Mouse (Mus musculus) neural tube, embryonic 14.5 days (tissue): ENCODE measurements around the gene Trmt13. TPM values are rescaled to one million over a fixed set of nuclear protein-coding genes. Genes with fewer than 3 reads are reported as not detected.

Experiments
- ATAC-seq: fragments of 200-750 bp; cut with Nextera tagmentation; 2 replicates; pipeline ENCODE4 v1.8.0; 2017; ENCODE audit warnings: low read depth, mild to moderate bottlenecking, moderate TSS enrichment, moderate library complexity
- H3K27ac ChIP-seq: fragments of 300-500 bp; sonication (generic); 2 replicates; pipeline ENCODE4 v1.5.1; 2014; ENCODE audit warnings: low read depth, mild to moderate bottlenecking, control low read depth, low read length, moderate library complexity, mixed read lengths
- H3K27me3 ChIP-seq: fragments of 300-500 bp; sonication (generic); 2 replicates; pipeline ENCODE4 v1.6.1; 2014; ENCODE audit warnings: low read length; ENCODE audit not compliant: control insufficient read depth, insufficient read depth
- H3K36me3 ChIP-seq: fragments of 300-500 bp; sonication (generic); 2 replicates; pipeline ENCODE4 v1.6.1; 2014; ENCODE audit warnings: low read length, mixed read lengths; ENCODE audit not compliant: control insufficient read depth, insufficient read depth
- H3K4me1 ChIP-seq: fragments of 300-500 bp; sonication (generic); 2 replicates; pipeline ENCODE4 v1.6.1; 2014; ENCODE audit warnings: low read length; ENCODE audit not compliant: control insufficient read depth, insufficient read depth
- H3K4me2 ChIP-seq: fragments of 300-500 bp; sonication (generic); 2 replicates; pipeline ENCODE4 v1.6.1; 2014; ENCODE audit warnings: mild to moderate bottlenecking, low read depth, low read length, control low read depth
- H3K4me3 ChIP-seq: fragments of 300-500 bp; sonication (generic); 2 replicates; pipeline ENCODE4 v1.5.1; 2014; ENCODE audit warnings: low read depth, low read length, control low read depth, mixed read lengths
- H3K9ac ChIP-seq: fragments of 300-500 bp; sonication (generic); replicated peaks from 2 replicates; pipeline ENCODE4 v1.6.1; 2014; ENCODE audit warnings: low read depth, mild to moderate bottlenecking, control low read depth, low read length, mixed read lengths
- H3K9me3 ChIP-seq: fragments of 300-500 bp; sonication (generic); 2 replicates; pipeline ENCODE4 v1.6.1; 2016; ENCODE audit warnings: low read length; ENCODE audit not compliant: control insufficient read depth
- WGBS: fragments of 180-500 bp; shearing (Covaris S2); extraction: QIAGEN DNeasy Blood & Tissue Kit; methylation state at CpG from one replicate; pipeline ENCODE4 v1.1.7; 2014; 5-methylcytosine and 5-hydroxymethylcytosine counted together
- polyA plus RNA-seq: library from polyadenylated mRNA; unstranded; fragments of >200 nt; fragmentation: Nextera tagmentation; extraction: Ambion mirVana; gene quantifications from 2 replicates; pipeline ENCODE4 v1.2.1, GENCODE M21; 2014

Gene Trmt13
- polyA plus RNA-seq, 1 experiment from 2014 or later = 32.2 TPM

DNA sequence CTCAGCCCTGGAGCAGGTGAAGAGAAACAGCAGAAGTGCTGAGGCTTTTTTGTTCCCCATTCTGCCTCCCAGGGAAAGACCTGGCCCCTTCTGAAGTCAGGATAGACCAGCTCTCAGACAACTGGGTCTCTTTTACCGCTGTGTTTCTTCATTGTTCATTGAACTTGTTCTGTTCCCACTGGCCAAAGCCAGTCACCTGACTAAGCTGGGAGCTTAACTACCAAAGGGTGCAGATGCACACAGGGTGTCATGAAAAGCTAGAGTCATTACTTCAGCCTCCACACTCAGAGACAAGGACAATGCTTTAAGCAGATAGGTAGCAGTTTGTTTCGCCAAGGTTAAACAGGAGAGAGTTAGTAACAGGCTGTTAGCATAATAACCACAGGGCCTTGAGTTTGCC, 72.3 kb downstream of the Trmt13 start:
- Histone ChIP-seq H3K4me1 (peaks cover 4% of the 10 kb centered on the region; the same call in 1 of the 2 replicates), H3K4me2 (no peak overlapping the region), H3K36me3 (peaks cover 25% of the 10 kb centered on the region), H3K9me3 (no peaks in the 10 kb centered on the region), H3K9ac (no peak overlapping the region), H3K27ac (no peak overlapping the region), H3K27me3 (no peaks in the 10 kb centered on the region), H3K4me3 (no peak overlapping the region)
- no peak for ATAC-seq
- WGBS = 55% methylated on average over 2 of the region's 2 CpGs

DNA sequence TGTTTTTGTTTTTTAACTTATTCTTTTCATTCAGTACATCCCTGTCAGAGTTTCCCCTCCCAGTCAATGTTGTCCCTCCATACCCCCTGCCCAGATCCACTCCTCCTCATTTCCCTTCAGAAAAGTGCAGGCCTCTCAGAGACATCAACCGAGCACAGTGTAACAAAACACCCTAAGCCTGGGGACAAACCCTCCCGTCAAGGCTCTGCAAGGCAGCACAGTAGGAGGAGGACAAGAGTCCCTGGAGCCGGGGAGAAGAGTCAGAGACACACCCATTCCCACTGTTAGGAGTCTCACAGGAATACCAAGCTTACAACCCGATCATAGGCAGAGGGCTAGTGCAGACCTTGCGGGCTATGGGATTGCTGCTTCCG, 77.2 kb downstream of the Trmt13 start:
- WGBS = 7% methylated on average over 6 of the region's 6 CpGs
- Histone ChIP-seq H3K36me3 (peaks cover 14% of the 10 kb centered on the region; the same call in 1 of the 2 replicates), H3K27ac (peak overlapping the region; percentile 53), H3K4me1 (peaks cover 13% of the 10 kb centered on the region; the same call in 1 of the 2 replicates), H3K4me2 (peak overlapping the region; percentile 31; the same call in 1 of the 2 replicates), H3K9ac (no peak overlapping the region), H3K4me3 (no peak overlapping the region), H3K9me3 (no peaks in the 10 kb centered on the region), H3K27me3 (no peaks in the 10 kb centered on the region)
- ATAC-seq = peak; percentile 79

DNA sequence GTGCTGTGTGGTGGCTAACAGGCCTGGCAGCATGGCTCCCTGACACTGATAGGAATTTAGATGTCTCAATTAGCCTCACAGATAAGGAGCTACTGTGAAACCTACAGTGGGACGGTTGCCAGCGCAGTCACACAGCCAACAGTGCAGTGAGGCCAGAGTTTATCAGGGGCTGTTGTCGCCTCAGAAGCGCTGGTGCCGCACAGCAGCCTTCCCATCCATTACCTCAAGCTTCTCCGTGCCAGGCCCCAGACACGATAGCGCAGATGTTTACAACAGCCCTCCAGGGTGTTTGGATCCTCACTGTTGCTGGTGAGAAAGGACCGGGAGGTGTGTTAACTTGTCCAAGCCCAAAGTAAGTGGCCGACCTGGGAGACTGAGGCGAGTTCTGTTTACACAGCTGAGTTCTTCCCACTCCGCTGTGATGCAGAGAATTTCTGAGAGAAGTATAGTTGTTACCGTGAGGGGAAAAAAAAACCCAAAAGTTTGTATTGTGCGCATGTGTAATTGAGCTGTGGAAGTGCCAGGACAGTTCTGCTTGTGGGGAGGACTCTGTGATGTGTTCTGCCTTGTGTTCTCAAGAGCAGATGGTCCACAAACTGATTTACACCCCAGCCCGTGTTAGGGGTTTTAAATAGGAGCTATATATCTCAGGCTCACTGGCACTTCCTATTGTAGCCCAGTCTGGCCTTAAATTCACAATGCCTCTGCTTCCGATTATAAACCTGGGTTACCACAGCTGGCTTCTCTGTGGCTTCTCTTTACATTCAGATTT, 77.8 kb downstream of the Trmt13 start:
- Histone ChIP-seq H3K4me2 (peak overlapping the region; percentile 31; the same call in 1 of the 2 replicates), H3K27me3 (no peaks in the 10 kb centered on the region), H3K4me1 (peaks cover 13% of the 10 kb centered on the region; the same call in 1 of the 2 replicates), H3K27ac (peak overlapping the region; percentile 53), H3K36me3 (peaks cover 11% of the 10 kb centered on the region; the same call in 1 of the 2 replicates), H3K9me3 (no peaks in the 10 kb centered on the region), H3K9ac (no peak overlapping the region), H3K4me3 (no peak overlapping the region)
- 4% methylated on average over 16 of the region's 16 CpGs for WGBS
- peak; percentile 91 for ATAC-seq

Other genes with a start within 250 kb of the Trmt13 start
- gene Cdc14a, start 190.6 kb downstream of the Trmt13 start, polyA plus RNA-seq = 4.9 and 7.4 TPM in 2 replicates
- 117 and 118 TPM in 2 replicates for gene Rtca, start 106.4 kb downstream of the Trmt13 start, polyA plus RNA-seq
- 13.2 and 14.2 TPM in 2 replicates for gene Dbt, start 101.5 kb downstream of the Trmt13 start, polyA plus RNA-seq
- gene Lrrc39, start 51.6 kb downstream of the Trmt13 start, polyA plus RNA-seq = 0.45 and 0.50 TPM in 2 replicates
- gene Sass6, start 19.6 kb downstream of the Trmt13 start, polyA plus RNA-seq = 16.2 and 16.5 TPM in 2 replicates
- 70.7 and 72.4 TPM in 2 replicates for gene Mfsd14a, start 48.1 kb upstream of the Trmt13 start, polyA plus RNA-seq
- not detected in 2 replicates for gene Gm43191, start 66.7 kb upstream of the Trmt13 start, polyA plus RNA-seq
- 10.5 and 11.7 TPM in 2 replicates for gene Slc35a3, start 98.2 kb upstream of the Trmt13 start, polyA plus RNA-seq
- 22.3 and 22.5 TPM in 2 replicates for gene Agl, start 193.6 kb upstream of the Trmt13 start, polyA plus RNA-seq
- 3.9 and 5.8 TPM in 2 replicates for gene Frrs1, start 244.9 kb upstream of the Trmt13 start, polyA plus RNA-seq